Mouse (Mus musculus) CH12.LX (cell line): ENCODE measurements at regions not wholly inside any gene's neighbourhood (a gene's known extent, or its start where the extent isn't known, plus 50 kb on each side); places are given as distances from the start of the nearest gene placed in this dataset.

Experiments
- DNase-seq: peaks from one replicate; pipeline ENCODE4 v3.0.0-alpha.2; 2013; ENCODE audit errors: extremely low read depth
- H3K27ac ChIP-seq: 2 replicates; pipeline ENCODE4 v1.5.1; 2012; ENCODE audit warnings: low read depth, mild to moderate bottlenecking, control low read depth, moderate library complexity; ENCODE audit not compliant: insufficient read depth
- H3K27me3 ChIP-seq: replicated peaks from 2 replicates; pipeline ENCODE3; 2012; ENCODE audit warnings: inconsistent platforms
- H3K36me3 ChIP-seq, 2 experiments: replicated peaks in 1 of 2; 2 replicates each; pipeline versions ENCODE3 to v1.6.1; 2012; ENCODE audit warnings: inconsistent platforms in 1 of 2, low read length in 1 of 2, mild to moderate bottlenecking in 1 of 2, mixed read lengths in 1 of 2, moderate library complexity in 1 of 2; ENCODE audit not compliant: control insufficient read depth in 1 of 2, insufficient read depth in 1 of 2
- H3K4me1 ChIP-seq, 2 experiments: 2 replicates each; pipeline ENCODE4 v1.6.1; 2012; ENCODE audit warnings: inconsistent platforms in 1 of 2, moderate library complexity in 1 of 2; ENCODE audit not compliant: insufficient read depth in 2 of 2, control insufficient read depth in 1 of 2
- H3K4me2 ChIP-seq: 2 replicates; pipeline ENCODE4 v1.6.1; 2012; ENCODE audit warnings: low read depth, mild to moderate bottlenecking, control low read depth; ENCODE audit not compliant: poor library complexity, insufficient read depth, severe bottlenecking
- H3K4me3 ChIP-seq, 3 experiments: fragments of 150-350 bp in 1 of 3; sonication (generic) in 1 of 3; replicated peaks in 1 of 3; 2 replicates each; pipeline versions ENCODE3 to v1.5.1; 2011 to 2012; ENCODE audit warnings: low read depth in 2 of 3, low read length in 2 of 3, mild to moderate bottlenecking in 2 of 3, moderate library complexity in 2 of 3, control low read depth in 1 of 3, improper control_type of control experiment in 1 of 3, inconsistent platforms in 1 of 3, mixed read lengths in 1 of 3; ENCODE audit not compliant: poor library complexity in 1 of 3
- H3K79me2 ChIP-seq: replicated peaks from 2 replicates; pipeline ENCODE4 v1.6.1; 2012; ENCODE audit warnings: mild to moderate bottlenecking, moderate library complexity; ENCODE audit not compliant: control insufficient read depth, poor library complexity, insufficient read depth, severe bottlenecking; ENCODE audit errors: extremely low read depth
- H3K9ac ChIP-seq: 2 replicates; pipeline ENCODE4 v1.6.1; 2012; ENCODE audit warnings: low read depth, mild to moderate bottlenecking, control low read depth, moderate library complexity; ENCODE audit not compliant: insufficient read depth
- H3K9me3 ChIP-seq: replicated peaks from 2 replicates; pipeline ENCODE3; 2012; ENCODE audit warnings: low read length, inconsistent platforms, mixed read lengths
- CHD2 ChIP-seq: IDR thresholded peaks from 2 replicates; pipeline ENCODE4 v1.6.1; 2011; ENCODE audit warnings: low read length, improper control_type of control experiment
- E2F4 ChIP-seq: IDR thresholded peaks from 2 replicates; pipeline ENCODE4 v1.6.1; 2011; ENCODE audit warnings: low read depth, low read length, improper control_type of control experiment; ENCODE audit not compliant: insufficient replicate concordance
- ELF1 ChIP-seq: IDR thresholded peaks from 2 replicates; pipeline ENCODE4 v1.6.1; 2014; ENCODE audit warnings: low read depth, mild to moderate bottlenecking, inconsistent platforms, low read length, improper control_type of control experiment
- EP300 ChIP-seq: IDR thresholded peaks from 2 replicates; pipeline ENCODE4 v1.6.1; 2011; ENCODE audit warnings: low read length, improper control_type of control experiment
- GABPA ChIP-seq: IDR thresholded peaks from 2 replicates; pipeline ENCODE4 v1.6.1; 2012; ENCODE audit warnings: low read depth, low read length, improper control_type of control experiment, inconsistent platforms; ENCODE audit not compliant: insufficient replicate concordance
- HCFC1 ChIP-seq: IDR thresholded peaks from 2 replicates; pipeline ENCODE4 v1.6.1; 2012; ENCODE audit warnings: low read depth, mild to moderate bottlenecking, inconsistent platforms, low read length, improper control_type of control experiment
- JUND ChIP-seq: conservative IDR thresholded peaks from 2 replicates; pipeline ENCODE4 v1.6.1; 2011; ENCODE audit warnings: low read depth, low read length, improper control_type of control experiment
- MAX ChIP-seq: IDR thresholded peaks from 2 replicates; pipeline ENCODE4 v1.6.1; 2011; ENCODE audit warnings: low read length, improper control_type of control experiment
- MAZ ChIP-seq: IDR thresholded peaks from 2 replicates; pipeline ENCODE4 v1.6.1; 2012; ENCODE audit warnings: low read depth, mild to moderate bottlenecking, inconsistent platforms, low read length, improper control_type of control experiment, moderate library complexity
- MEF2A ChIP-seq: IDR thresholded peaks from 2 replicates; pipeline ENCODE4 v1.6.1; 2014; ENCODE audit warnings: low read depth, mild to moderate bottlenecking, inconsistent platforms, low read length, improper control_type of control experiment, borderline replicate concordance
- MXI1 ChIP-seq: IDR thresholded peaks from 2 replicates; pipeline ENCODE4 v1.6.1; 2011; ENCODE audit warnings: mild to moderate bottlenecking, low read depth, low read length, improper control_type of control experiment
- NRF1 ChIP-seq: IDR thresholded peaks from 2 replicates; pipeline ENCODE4 v1.6.1; 2014; ENCODE audit warnings: low read depth, mild to moderate bottlenecking, inconsistent platforms, low read length, improper control_type of control experiment, moderate library complexity
- POLR2A ChIP-seq: IDR thresholded peaks from 2 replicates; pipeline ENCODE4 v1.6.1; 2011; ENCODE audit warnings: low read depth, mild to moderate bottlenecking, improper control_type of control experiment, low read length
- RAD21 ChIP-seq: IDR thresholded peaks from 2 replicates; pipeline ENCODE4 v1.6.1; 2011; ENCODE audit warnings: low read depth, mild to moderate bottlenecking, low read length, improper control_type of control experiment, moderate library complexity
- RCOR1 ChIP-seq: conservative IDR thresholded peaks from 2 replicates; pipeline ENCODE4 v1.6.1; 2012; ENCODE audit warnings: low read depth, mild to moderate bottlenecking, inconsistent platforms, low read length, improper control_type of control experiment
- SMC3 ChIP-seq: IDR thresholded peaks from 2 replicates; pipeline ENCODE4 v1.6.1; 2011; ENCODE audit warnings: low read depth, low read length, improper control_type of control experiment
- TBP ChIP-seq: conservative IDR thresholded peaks from 2 replicates; pipeline ENCODE4 v1.6.1; 2011; ENCODE audit warnings: low read depth, low read length, improper control_type of control experiment
- UBTF ChIP-seq: IDR thresholded peaks from 2 replicates; pipeline ENCODE4 v1.6.1; 2012; ENCODE audit warnings: low read depth, mild to moderate bottlenecking, inconsistent platforms, low read length, improper control_type of control experiment, moderate library complexity
- USF2 ChIP-seq: conservative IDR thresholded peaks from 2 replicates; pipeline ENCODE4 v1.6.1; 2011; ENCODE audit warnings: low read depth, low read length, improper control_type of control experiment
- ZKSCAN1 ChIP-seq: IDR thresholded peaks from 2 replicates; pipeline ENCODE4 v1.6.1; 2012; ENCODE audit warnings: low read depth, inconsistent platforms, low read length, improper control_type of control experiment, borderline replicate concordance
- dilution Hi-C: fragments of 300-500 bp; cut with MboI; formaldehyde crosslinking; loops from 2 replicates; pipeline ENCODE4 v1.14.3; 2020; ENCODE audit warnings: low sequenced_read_pairs; ENCODE audit not compliant: extremely low pct_unique_long_range_greater_than_20kb, extremely low pct_ligation_motif_present
- in situ Hi-C: fragments of 300-500 bp; cut with MboI; formaldehyde crosslinking; loops from 3 replicates; pipeline ENCODE4 v1.14.3; 2019; ENCODE audit warnings: low sequenced_read_pairs, low pct_ligation_motif_present, low pct_unique_long_range_greater_than_20kb, mixed read lengths

DNA sequence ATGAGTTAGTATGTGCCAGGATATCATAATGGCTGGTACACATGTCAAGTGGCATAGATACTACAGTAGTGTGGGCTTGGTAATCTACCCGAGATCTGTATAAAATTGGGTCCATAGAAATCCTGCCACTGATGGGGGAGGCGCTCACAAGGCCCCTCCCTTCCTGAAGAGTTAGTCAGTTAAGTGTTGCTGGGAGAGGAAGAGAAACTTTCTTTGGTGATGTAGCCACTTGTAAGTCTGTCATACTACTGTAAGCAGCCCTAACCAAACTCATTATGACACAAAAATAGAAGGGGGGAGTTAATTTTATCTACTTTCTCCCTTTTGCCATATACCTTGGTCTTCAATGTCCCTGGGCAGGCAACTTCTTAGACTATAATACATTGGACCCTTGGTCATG, 316.3 kb downstream of the Setd4 start:
- no peak overlapping the region for H3K4me2 ChIP-seq
- peaks cover 10% of the 10 kb centered on the region for H3K9me3 ChIP-seq
- no peaks in the 10 kb centered on the region for H3K79me2 ChIP-seq
- H3K27me3 ChIP-seq = no peaks in the 10 kb centered on the region
- no peaks in the 10 kb centered on the region for H3K36me3 ChIP-seq
- no peak overlapping the region for H3K27ac ChIP-seq
- DNase-seq = no peak
- TF ChIP-seq SMC3 = no peak
- TF ChIP-seq ZKSCAN1 = no peak
- dilution Hi-C loops (no loop called here), in situ Hi-C loops (no loop called here)
- H3K4me3 ChIP-seq = no peak overlapping the region
- H3K4me1 ChIP-seq = peaks cover 0 to 18% of the 10 kb centered on the region in 2 experiments; a peak in 2 of 4 replicates
- no peak overlapping the region for H3K9ac ChIP-seq

- in situ Hi-C loops = no loop called here
- Histone ChIP-seq H3K4me2 (no peak overlapping the region), H3K36me3 (no peaks in the 10 kb centered on the region)
- TF ChIP-seq SMC3 (no peak), MAX (no peak), CHD2 (no peak), EP300 (no peak), MXI1 (no peak), MEF2A (no peak), POLR2A (no peak), ELF1 (no peak), MAZ (no peak), NRF1 (no peak), UBTF (no peak), E2F4 (no peak), JUND (no peak), GABPA (no peak), TBP (no peak), RCOR1 (no peak), USF2 (no peak), HCFC1 (no peak), RAD21 (no peak)
- TF ChIP-seq, all 38 proteins: peak for 0
- Histone ChIP-seq H3K27ac (no peak overlapping the region), H3K4me3 (no peak overlapping the region), H3K79me2 (no peaks in the 10 kb centered on the region), H3K9ac (no peak overlapping the region), H3K9me3 (peaks cover 10% of the 10 kb centered on the region), H3K4me1 (peaks cover 0 to 18% of the 10 kb centered on the region in 2 experiments; a peak in 2 of 4 replicates), H3K27me3 (no peaks in the 10 kb centered on the region)
- DNase-seq = no peak
- dilution Hi-C loops = no loop called here
Measured at GRCm38 (mm10) chr16:93286816-93287215, 317.0 kb downstream of the Setd4 start.
